Mouse (Mus musculus): ENCODE results near the gene Stat5a.
A peak's percentile ranks its signal among the peaks of the same experiment; 100 is the strongest.

Stat5a gene

GRCm38 (mm10) chr11:100860198-100861048 is 1.3 kb downstream of the Stat5a start:
- peak; percentile 92 for DNase-seq (ENCODE audit: low read depth)

GRCm38 (mm10) chr11:100861335-100861734 is 2.2 kb downstream of the Stat5a start:
- peak; percentile 42 for DNase-seq (ENCODE audit: low read depth)

- no peak for DNase-seq (ENCODE audit: low read depth)
These were observed 2.7 kb downstream of the Stat5a start for GRCm38 (mm10) chr11:100861836-100862235.

GRCm38 (mm10) chr11:100863141-100863540 is 4.0 kb downstream of the Stat5a start:
- no peak for DNase-seq (ENCODE audit: low read depth)

- DNase-seq (ENCODE audit: low read depth): peak; percentile 73
These were observed 6.5 kb downstream of the Stat5a start for GRCm38 (mm10) chr11:100865618-100866017.

GRCm38 (mm10) chr11:100870256-100870967 is 11.3 kb downstream of the Stat5a start:
- DNase-seq (ENCODE audit: low read depth): no peak

GRCm38 (mm10) chr11:100870968-100871350 is 11.8 kb downstream of the Stat5a start:
- DNase-seq (ENCODE audit: low read depth): no peak

- no peak for DNase-seq (ENCODE audit: low read depth)
These were observed 16.6 kb downstream of the Stat5a start for GRCm38 (mm10) chr11:100875761-100876160.

GRCm38 (mm10) chr11:100879321-100880078 is 20.3 kb downstream of the Stat5a start:
- DNase-seq (ENCODE audit: low read depth): peak; percentile 34

- no peak for DNase-seq (ENCODE audit: low read depth)
These were observed 24.5 kb downstream of the Stat5a start for GRCm38 (mm10) chr11:100883640-100884039.

GRCm38 (mm10) chr11:100885472-100885871 is 26.3 kb downstream of the Stat5a start:
- DNase-seq (ENCODE audit: low read depth): no peak

GRCm38 (mm10) chr11:100886188-100886740 is 27.1 kb downstream of the Stat5a start:
- no peak for DNase-seq (ENCODE audit: low read depth)

- no peak for DNase-seq (ENCODE audit: low read depth)
These were observed 28.1 kb downstream of the Stat5a start for GRCm38 (mm10) chr11:100887236-100887635.

- DNase-seq (ENCODE audit: low read depth): no peak
These were observed 28.6 kb downstream of the Stat5a start for GRCm38 (mm10) chr11:100887764-100888163.

- peak; percentile 57 for DNase-seq (ENCODE audit: low read depth)
These were observed 29.2 kb downstream of the Stat5a start for GRCm38 (mm10) chr11:100888348-100888820.

- no peak for DNase-seq (ENCODE audit: low read depth)
These were observed 31.3 kb downstream of the Stat5a start for GRCm38 (mm10) chr11:100890481-100890880.

- DNase-seq (ENCODE audit: low read depth): peak; percentile 97
These were observed 32.3 kb downstream of the Stat5a start for GRCm38 (mm10) chr11:100891256-100892123.

GRCm38 (mm10) chr11:100892435-100892834 is 33.3 kb downstream of the Stat5a start:
- no peak for DNase-seq (ENCODE audit: low read depth)

GRCm38 (mm10) chr11:100893482-100893881 is 34.3 kb downstream of the Stat5a start:
- DNase-seq (ENCODE audit: low read depth): peak; percentile 95

GRCm38 (mm10) chr11:100894146-100894918 is 35.2 kb downstream of the Stat5a start:
- DNase-seq (ENCODE audit: low read depth): no peak

Data from 416B (cell line).